18 mouse cellular contexts compared by ENCODE assay signal in the genomic region with DNA sequence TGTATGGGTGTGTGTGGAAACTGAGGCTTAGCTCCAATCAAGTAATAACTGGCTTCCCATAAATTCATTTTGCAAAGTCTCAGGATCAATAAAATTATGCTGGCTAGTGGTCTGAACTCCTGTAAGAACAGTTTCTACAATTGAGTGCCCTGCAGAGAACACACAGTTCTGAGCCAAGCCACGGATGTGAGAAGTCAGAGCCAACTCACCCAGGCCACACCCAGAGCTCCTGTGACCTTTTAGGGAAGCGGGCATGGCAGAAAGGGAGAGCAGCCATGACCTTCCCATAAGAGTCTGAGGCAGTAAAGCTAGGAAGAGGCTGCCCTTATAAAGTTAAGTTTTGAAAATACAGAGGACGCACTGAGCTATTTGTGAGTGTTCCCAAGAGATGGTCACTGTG.
A peak's percentile ranks its signal among the peaks of the same experiment; 100 is the strongest.
DNase-seq lines count a peak whose midpoint lies in the region; ATAC-seq and TF ChIP-seq lines count a peak whose summit lies in the region.
"Had no signal": no experiment of that assay in that cellular context is flagged by ENCODE, and none has a peak within 500 bp of the region (broad histone marks: within the 10 kb centered on the region; RNA-seq: fewer than 3 reads in every experiment).

No protein-coding gene starts in this region.

- WGBS in heart, embryonic 12.5 days = 51% methylated on average over 3 of the region's 3 CpGs
- WGBS in heart, adult 2 months = 44% methylated on average over 3 of the region's 3 CpGs

- H3K9ac ChIP-seq in heart, embryonic 12.5 days = no peak overlapping the region
- H3K9ac ChIP-seq in heart, adult 2 months (ENCODE audit: low read depth, low read length) = no peak overlapping the region
- H3K9ac ChIP-seq: embryonic facial prominence, embryonic 12.5 days; forebrain, embryonic 15.5 days; hindbrain, embryonic 15.5 days; midbrain, embryonic 12.5 days had no signal

- no peak for ATAC-seq in heart, embryonic 12.5 days (ENCODE audit: insufficient number of reproducible peaks, low FRiP score)
- ATAC-seq: forebrain, embryonic 15.5 days had no signal

- peaks cover 87% of the 10 kb centered on the region for H3K4me1 ChIP-seq in heart, embryonic 12.5 days (replicated peaks)
- peaks cover 23% of the 10 kb centered on the region for H3K4me1 ChIP-seq in heart, adult 2 months (ENCODE audit: control insufficient read depth, insufficient read depth, low read length)
- H3K4me1 ChIP-seq: forebrain, embryonic 15.5 days; hindbrain, embryonic 15.5 days had no signal

- H3K27ac ChIP-seq in heart, embryonic 12.5 days (ENCODE audit: poor library complexity, severe bottlenecking) = peak overlapping the region; percentile 17; the same call in 1 of the 2 replicates
- H3K27ac ChIP-seq in heart, adult 2 months = no peak overlapping the region
- H3K27ac ChIP-seq: embryonic facial prominence, embryonic 12.5 days; forebrain, embryonic 15.5 days; hindbrain, embryonic 15.5 days; macrophage; midbrain, embryonic 12.5 days had no signal

- H3K79me2 ChIP-seq in heart, adult 2 months (replicated peaks; ENCODE audit: control insufficient read depth, insufficient read depth, low read length) = no peaks in the 10 kb centered on the region

- no peak for TF ChIP-seq CTCF in heart, adult 2 months (IDR thresholded peaks at IDR 0.05)

- no peak for TF ChIP-seq EP300 in heart, adult 2 months (IDR thresholded peaks at IDR 0.05; ENCODE audit: insufficient read depth, low read depth, low read length)

- peak; percentile 63 for DNase-seq in adrenal gland, adult 2 months
- DNase-seq in adrenal gland, adult 18-20 months (ENCODE audit: low spot score in 2 of 2) = no peak
- no peak for DNase-seq in heart, adult 2 months
- DNase-seq in lung, postnatal 36 days = peak; percentile 30
- no peak for DNase-seq in lung, postnatal 14 days
- DNase-seq in thymus, postnatal 4 days = no peak
- no peak for DNase-seq in layer of hippocampus, adult 9-11 months
- DNase-seq: cerebellum, adult 8-10 months; lung, adult 2 months; right cerebral cortex, postnatal 14 days; thymus, postnatal 14 days had no signal

- no peak overlapping the region for H3K4me2 ChIP-seq in heart, embryonic 12.5 days
- H3K4me2 ChIP-seq: embryonic facial prominence, embryonic 12.5 days; forebrain, embryonic 15.5 days; hindbrain, embryonic 15.5 days; midbrain, embryonic 12.5 days had no signal

- intact Hi-C loops in heart, adult 2 months (cut with DNase I) = no loop called here

- no peak for TF ChIP-seq POLR2A in heart, adult 2 months (IDR thresholded peaks at IDR 0.05; ENCODE audit: insufficient read depth, low read depth, low read length)

- no peaks in the 10 kb centered on the region for H3K36me3 ChIP-seq in heart, embryonic 12.5 days
- H3K36me3 ChIP-seq in heart, adult 2 months (ENCODE audit: control insufficient read depth, insufficient read depth, low read length) = no peaks in the 10 kb centered on the region
- H3K36me3 ChIP-seq: embryonic facial prominence, embryonic 12.5 days; forebrain, embryonic 15.5 days; hindbrain, embryonic 15.5 days; midbrain, embryonic 12.5 days had no signal

- no peak overlapping the region for H3K4me3 ChIP-seq in heart, embryonic 12.5 days
- H3K4me3 ChIP-seq in heart, adult 2 months = no peak overlapping the region
- H3K4me3 ChIP-seq: embryonic facial prominence, embryonic 12.5 days; forebrain, embryonic 15.5 days; hindbrain, embryonic 15.5 days; midbrain, embryonic 12.5 days had no signal

- no peaks in the 10 kb centered on the region for H3K9me3 ChIP-seq in heart, embryonic 12.5 days (replicated peaks)
- H3K9me3 ChIP-seq: embryonic facial prominence, embryonic 12.5 days; forebrain, embryonic 15.5 days; hindbrain, embryonic 15.5 days; midbrain, embryonic 12.5 days had no signal

- H3K27me3 ChIP-seq in heart, embryonic 12.5 days (replicated peaks) = no peaks in the 10 kb centered on the region
- no peaks in the 10 kb centered on the region for H3K27me3 ChIP-seq in heart, adult 2 months (ENCODE audit: control insufficient read depth, insufficient read depth, low read length)
- H3K27me3 ChIP-seq: CH12.LX; embryonic facial prominence, embryonic 12.5 days; forebrain, embryonic 15.5 days; hindbrain, embryonic 15.5 days; midbrain, embryonic 12.5 days had no signal

Comparison
In these comparisons a context has a peak if more than half of its experiments do, and no peak if none do; other contexts are left out.
1. DNase-seq: peak in adrenal gland, adult 2 months (single experiment) and lung, postnatal 36 days (single experiment); none in adrenal gland, adult 18-20 months (0 of 2), heart, adult 2 months (0 of 2), lung, postnatal 14 days (single experiment), thymus, postnatal 4 days (single experiment) and layer of hippocampus, adult 9-11 months (single experiment).